Mouse (Mus musculus) MEL (cell line): ENCODE data around the gene Odr4.

Source experiments
- CHD2 ChIP-seq: IDR thresholded peaks from 2 replicates; pipeline ENCODE4 v1.6.1; 2011; ENCODE audit warnings: low read length, improper control_type of control experiment
- CTCF ChIP-seq, 3 experiments: IDR thresholded peaks in 2 of 3; conservative IDR thresholded peaks in 1 of 3; 2 replicates each; pipeline ENCODE4 v1.5.1; 2011 to 2012; ENCODE audit warnings: low read length in 3 of 3, low read depth in 2 of 3, mild to moderate bottlenecking in 2 of 3, improper control_type of control experiment in 1 of 3, inconsistent platforms in 1 of 3, mixed read lengths in 1 of 3, moderate library complexity in 1 of 3; ENCODE audit not compliant: control insufficient read depth in 1 of 3, insufficient read depth in 1 of 3, poor library complexity in 1 of 3, severe bottlenecking in 1 of 3
- ELF1 ChIP-seq: IDR thresholded peaks from 2 replicates; pipeline ENCODE4 v1.6.1; 2014; ENCODE audit warnings: low read depth, mild to moderate bottlenecking, inconsistent platforms, low read length, improper control_type of control experiment, moderate library complexity
- EP300 ChIP-seq, 2 experiments: IDR thresholded peaks; 2 replicates each; pipeline ENCODE4 v1.6.1; 2011; ENCODE audit warnings: improper control_type of control experiment in 2 of 2, low read length in 2 of 2, low read depth in 1 of 2, mild to moderate bottlenecking in 1 of 2
- KAT2A ChIP-seq: conservative IDR thresholded peaks from 2 replicates; pipeline ENCODE4 v1.6.1; 2012; ENCODE audit warnings: low read depth, low read length, improper control_type of control experiment, inconsistent platforms
- MAX ChIP-seq: IDR thresholded peaks from 2 replicates; pipeline ENCODE4 v1.6.1; 2011; ENCODE audit warnings: low read length, improper control_type of control experiment
- NELFE ChIP-seq: IDR thresholded peaks from 2 replicates; pipeline ENCODE4 v1.6.1; 2011; ENCODE audit warnings: low read depth, low read length, improper control_type of control experiment
- POLR2A ChIP-seq, 2 experiments: IDR thresholded peaks; 2 replicates each; pipeline ENCODE4 v1.6.1; 2011 to 2012; ENCODE audit warnings: low read length in 2 of 2, mild to moderate bottlenecking in 2 of 2, control low read depth in 1 of 2, improper control_type of control experiment in 1 of 2, low read depth in 1 of 2, moderate library complexity in 1 of 2; ENCODE audit not compliant: control insufficient read depth in 1 of 2, insufficient read depth in 1 of 2, poor library complexity in 1 of 2
- POLR2AphosphoS5 ChIP-seq: IDR thresholded peaks from 2 replicates; pipeline ENCODE4 v1.6.1; 2012; ENCODE audit warnings: low read depth, borderline replicate concordance, mild to moderate bottlenecking, inconsistent platforms, low read length, moderate library complexity, mixed read lengths
- TAL1 ChIP-seq: IDR thresholded peaks from 2 replicates; pipeline ENCODE4 v1.6.1; 2012; ENCODE audit warnings: mild to moderate bottlenecking, inconsistent platforms, low read length, moderate library complexity, mixed read lengths
- TBP ChIP-seq: IDR thresholded peaks from 2 replicates; pipeline ENCODE4 v1.8.0; 2011; ENCODE audit warnings: low read depth, low read length, improper control_type of control experiment
- USF2 ChIP-seq, 2 experiments: IDR thresholded peaks; 2 replicates each; pipeline ENCODE4 v1.6.1; 2011 to 2012; ENCODE audit warnings: improper control_type of control experiment in 2 of 2, low read length in 2 of 2, borderline replicate concordance in 1 of 2, inconsistent platforms in 1 of 2, low read depth in 1 of 2, mild to moderate bottlenecking in 1 of 2; ENCODE audit not compliant: insufficient read depth in 1 of 2

DNA sequence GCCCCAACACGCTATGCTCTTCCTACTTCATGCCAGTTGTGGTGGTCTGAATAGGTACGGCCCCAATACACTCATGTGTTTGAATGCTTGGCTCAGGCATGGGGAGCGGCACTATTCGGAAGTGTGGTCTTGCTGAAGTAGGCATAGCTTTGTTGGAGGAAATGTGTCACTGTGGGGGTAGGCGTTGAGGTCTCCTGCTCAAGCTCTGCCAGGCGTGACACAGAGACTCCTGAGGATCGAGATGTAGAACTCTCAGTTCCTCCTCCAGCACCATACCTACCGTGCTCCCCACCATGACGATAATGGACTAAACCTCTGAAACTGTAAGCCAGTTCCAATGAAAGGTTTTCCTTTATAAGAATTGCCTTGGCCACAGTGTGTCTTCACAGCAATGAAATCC is 5.3 kb downstream of the Odr4 start:
- no peak for TF ChIP-seq TBP
- TF ChIP-seq MAX: no peak
- TF ChIP-seq ELF1: no peak
- TF ChIP-seq TAL1: no peak
- TF ChIP-seq POLR2A (IDR thresholded peaks at IDR 0.05; ENCODE audit: control insufficient read depth in 1 of 2, insufficient read depth in 1 of 2, low read depth in 1 of 2, low read length in 2 of 2, poor library complexity in 1 of 2): no peak
- TF ChIP-seq CHD2: no peak
- TF ChIP-seq USF2 (IDR thresholded peaks at IDR 0.05; ENCODE audit: borderline replicate concordance in 1 of 2, insufficient read depth in 1 of 2, low read depth in 1 of 2, low read length in 2 of 2): no peak
- TF ChIP-seq CTCF (IDR thresholded peaks at IDR 0.05 in 2 of 3, conservative IDR thresholded peaks at IDR 0.05 in 1 of 3; ENCODE audit: control insufficient read depth in 1 of 3, insufficient read depth in 1 of 3, low read depth in 2 of 3, low read length in 3 of 3, poor library complexity in 1 of 3, severe bottlenecking in 1 of 3): no peak
- no peak for TF ChIP-seq NELFE
- TF ChIP-seq EP300 (IDR thresholded peaks at IDR 0.05; ENCODE audit: low read depth in 1 of 2, low read length in 2 of 2): no peak
- no peak for TF ChIP-seq POLR2AphosphoS5
- TF ChIP-seq KAT2A: no peak
